Mouse (Mus musculus) frontal cortex, adult 2 months (tissue): ENCODE measurements around the gene B3gntl1. TPM values are rescaled to one million over a fixed set of nuclear protein-coding genes. Genes with fewer than 3 reads are reported as not detected.

ENCODE experiments used
- polyA plus RNA-seq: library from polyadenylated mRNA; depleted of rRNA; stranded (reverse); fragments of >200 nt; gene quantifications from 2 replicates; pipeline ENCODE4 v1.2.3, GENCODE M21; 2012; rRNA removed

Gene B3gntl1
- polyA plus RNA-seq, 1 experiment: 7.7 TPM

Other genes starting within 250 kb of the B3gntl1 start
- 42.5 and 44.7 TPM in 2 replicates for gene Fn3k, start 238.2 kb downstream of the B3gntl1 start, polyA plus RNA-seq
- gene Tbcd, start 221.2 kb downstream of the B3gntl1 start, polyA plus RNA-seq: 53.0 and 59.9 TPM in 2 replicates
- gene Zfp750, start 153.8 kb downstream of the B3gntl1 start, polyA plus RNA-seq: 0.08 and 0.15 TPM in 2 replicates
- 8.7 and 9.8 TPM in 2 replicates for gene Metrnl, start 28.4 kb upstream of the B3gntl1 start, polyA plus RNA-seq
- gene Ptchd3, start 157.1 kb upstream of the B3gntl1 start, polyA plus RNA-seq: not detected in 2 replicates